8 mouse cellular contexts compared by ENCODE assay signal in the genomic region with DNA sequence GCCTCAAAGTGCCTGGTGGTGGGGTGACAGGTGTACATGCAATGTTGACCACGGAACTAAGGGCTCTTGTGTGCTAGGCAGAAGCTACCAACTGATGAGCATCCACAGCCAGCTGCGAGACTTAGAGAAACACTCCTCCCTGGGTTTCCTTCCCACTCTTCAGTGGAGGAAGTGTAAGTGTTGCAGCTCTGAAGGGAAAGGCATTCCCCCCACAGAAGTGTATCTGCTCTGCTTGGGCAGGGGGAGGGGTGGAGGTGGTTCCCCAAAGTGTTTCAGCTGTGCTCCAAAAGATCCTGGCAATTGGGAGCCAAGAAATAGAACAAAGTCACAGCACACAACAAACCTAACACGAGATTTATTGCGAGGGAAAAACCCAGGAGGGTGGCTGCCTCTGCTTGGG. TPM values are rescaled to one million over a fixed set of nuclear protein-coding genes. Genes with fewer than 3 reads are reported as not detected.
DNase-seq lines count a peak whose midpoint lies in the region; ATAC-seq and TF ChIP-seq lines count a peak whose summit lies in the region.

No protein-coding gene starts in this region.

- peaks cover 4% of the 10 kb centered on the region; the same call in 1 of the 2 replicates for H3K27me3 ChIP-seq in embryonic facial prominence, embryonic 13.5 days
- H3K27me3 ChIP-seq in intestine, postnatal 0 days (replicated peaks; ENCODE audit: control insufficient read depth, insufficient read depth, low read length): no peaks in the 10 kb centered on the region
- H3K27me3 ChIP-seq in neural tube, embryonic 13.5 days: 0 out of 2 replicates have a peak, but pooled peaks cover 4% of the 10 kb centered on the region

- peaks cover 16% of the 10 kb centered on the region for H3K36me3 ChIP-seq in embryonic facial prominence, embryonic 13.5 days
- peaks cover 2% of the 10 kb centered on the region; the same call in 1 of the 2 replicates for H3K36me3 ChIP-seq in intestine, postnatal 0 days (ENCODE audit: control insufficient read depth, insufficient read depth)
- H3K36me3 ChIP-seq in neural tube, embryonic 13.5 days: peaks cover 5% of the 10 kb centered on the region

- H3K9ac ChIP-seq in embryonic facial prominence, embryonic 13.5 days: peak overlapping the region; percentile 99; the same call in 1 of the 2 replicates
- peak overlapping the region; percentile 94; the same call in 1 of the 2 replicates for H3K9ac ChIP-seq in intestine, postnatal 0 days (ENCODE audit: low read depth, low read length)
- peak overlapping the region; percentile 98 for H3K9ac ChIP-seq in neural tube, embryonic 13.5 days

- H3K27ac ChIP-seq in embryonic facial prominence, embryonic 13.5 days: peak overlapping the region; percentile 90
- H3K27ac ChIP-seq in intestine, postnatal 0 days (ENCODE audit: low read depth, low read length): peak overlapping the region; percentile 60
- H3K27ac ChIP-seq in neural tube, embryonic 13.5 days (replicated peaks): peak overlapping the region; percentile 88

- no peak for TF ChIP-seq CTCF in intestine, postnatal 0 days (IDR thresholded peaks at IDR 0.05; ENCODE audit: low read depth)

- 70% methylated on average over 4 of the region's 4 CpGs for WGBS in embryonic facial prominence, embryonic 13.5 days
- WGBS in intestine, postnatal 0 days: 30% methylated on average over 4 of the region's 4 CpGs
- WGBS in neural tube, embryonic 13.5 days: 70% methylated on average over 4 of the region's 4 CpGs

- peak; percentile 28 to 60 for DNase-seq in left cerebral cortex, adult 8-10 months (ENCODE audit: low spot score in 2 of 2)
- no peak for DNase-seq in left cerebral cortex, adult 11 months (ENCODE audit: low spot score)
- DNase-seq in T-cell, adult 2 months (ENCODE audit: low spot score): no peak
- DNase-seq in right cerebral cortex, postnatal 25 days: no peak

- ATAC-seq in embryonic facial prominence, embryonic 13.5 days (ENCODE audit: insufficient number of reproducible peaks, insufficient read depth, low FRiP score, low TSS enrichment, low read depth): no peak
- no peak for ATAC-seq in intestine, postnatal 0 days
- ATAC-seq in neural tube, embryonic 13.5 days (ENCODE audit: low read depth): peak; percentile 6; the same call in 1 of the 2 replicates
- ATAC-seq in CD4-positive, CD25-positive, alpha-beta regulatory T cell, adult 4 months: no peak

- H3K4me1 ChIP-seq in embryonic facial prominence, embryonic 13.5 days: peaks cover 41% of the 10 kb centered on the region
- H3K4me1 ChIP-seq in intestine, postnatal 0 days (replicated peaks; ENCODE audit: control insufficient read depth, insufficient read depth, low read length): peaks cover 21% of the 10 kb centered on the region
- peaks cover 44% of the 10 kb centered on the region for H3K4me1 ChIP-seq in neural tube, embryonic 13.5 days (replicated peaks)

- peak overlapping the region; percentile 99 for H3K4me3 ChIP-seq in embryonic facial prominence, embryonic 13.5 days
- H3K4me3 ChIP-seq in intestine, postnatal 0 days (ENCODE audit: low read depth, low read length): peak overlapping the region; percentile 93
- peak overlapping the region; percentile 100 for H3K4me3 ChIP-seq in neural tube, embryonic 13.5 days

- no peaks in the 10 kb centered on the region for H3K9me3 ChIP-seq in embryonic facial prominence, embryonic 13.5 days
- H3K9me3 ChIP-seq in intestine, postnatal 0 days (ENCODE audit: control insufficient read depth): no peaks in the 10 kb centered on the region
- H3K9me3 ChIP-seq in neural tube, embryonic 13.5 days: no peaks in the 10 kb centered on the region

- H3K4me2 ChIP-seq in embryonic facial prominence, embryonic 13.5 days: peak overlapping the region; percentile 100
- peak overlapping the region; percentile 90 for H3K4me2 ChIP-seq in intestine, postnatal 0 days (replicated peaks; ENCODE audit: low read depth)
- H3K4me2 ChIP-seq in neural tube, embryonic 13.5 days: peak overlapping the region; percentile 74

RNA-seq across cellular contexts. Expression of a gene that starts 0.9 kb away (rescaled TPM):
- total RNA-seq in left cerebral cortex, adult 8-10 months (2022): 10 to 100 TPM; 55.1 to 60.8 (median 59.2) TPM
- polyA plus RNA-seq in embryonic facial prominence, embryonic 13.5 days (2015; fragmentation: Nextera tagmentation; extraction: Ambion mirVana): 20.3 and 22.1 TPM in 2 replicates
- polyA plus RNA-seq in intestine, postnatal 0 days (2015; fragmentation: Nextera tagmentation; extraction: Ambion mirVana): 9.7 and 10.1 TPM in 2 replicates
- polyA plus RNA-seq in neural tube, embryonic 13.5 days (2015; fragmentation: Nextera tagmentation; extraction: Ambion mirVana): 16.3 and 17.3 TPM in 2 replicates
- 10 to 100 TPM; 11.4 to 14.5 TPM for polyA plus RNA-seq in CD4-positive, CD25-positive, alpha-beta regulatory T cell, adult 4 months (2017; shearing (Covaris generic))

RNA-seq across cellular contexts. Expression of a gene that starts 19.4 kb away (rescaled TPM):
- total RNA-seq in left cerebral cortex, adult 8-10 months (2022): 1 to 10 TPM in 1 of 4 experiments, under 1 TPM in 3; 0.20 to 1.0 (median 0.64) TPM
- polyA plus RNA-seq in embryonic facial prominence, embryonic 13.5 days (2015; fragmentation: Nextera tagmentation; extraction: Ambion mirVana): 0.59 and 0.81 TPM in 2 replicates
- polyA plus RNA-seq in intestine, postnatal 0 days (2015; fragmentation: Nextera tagmentation; extraction: Ambion mirVana): 0.25 and 0.41 TPM in 2 replicates
- 0.55 and 1.8 TPM in 2 replicates for polyA plus RNA-seq in neural tube, embryonic 13.5 days (2015; fragmentation: Nextera tagmentation; extraction: Ambion mirVana)
- under 1 TPM in 1 of 2 experiments, not detected in 1; 0.28 TPM for polyA plus RNA-seq in CD4-positive, CD25-positive, alpha-beta regulatory T cell, adult 4 months (2017; shearing (Covaris generic))

RNA-seq across cellular contexts. Expression of a gene that starts 24.4 kb away (rescaled TPM):
- 10 to 100 TPM in 2 of 4 experiments, 1 to 10 TPM in 2; 4.2 to 13.4 (median 7.4) TPM for total RNA-seq in left cerebral cortex, adult 8-10 months (2022)
- polyA plus RNA-seq in embryonic facial prominence, embryonic 13.5 days (2015; fragmentation: Nextera tagmentation; extraction: Ambion mirVana): 2.2 and 4.2 TPM in 2 replicates
- polyA plus RNA-seq in intestine, postnatal 0 days (2015; fragmentation: Nextera tagmentation; extraction: Ambion mirVana): 0.38 TPM in 1 of 2 replicates, not detected in the other
- polyA plus RNA-seq in neural tube, embryonic 13.5 days (2015; fragmentation: Nextera tagmentation; extraction: Ambion mirVana): 2.4 and 3.3 TPM in 2 replicates
- under 1 TPM in 1 of 2 experiments, not detected in 1; 0.71 TPM for polyA plus RNA-seq in CD4-positive, CD25-positive, alpha-beta regulatory T cell, adult 4 months (2017; shearing (Covaris generic))

RNA-seq across cellular contexts. Expression of a gene that starts 38.4 kb away (rescaled TPM):
- 10 to 100 TPM; 83.6 to 94.5 (median 88.4) TPM for total RNA-seq in left cerebral cortex, adult 8-10 months (2022)
- polyA plus RNA-seq in embryonic facial prominence, embryonic 13.5 days (2015; fragmentation: Nextera tagmentation; extraction: Ambion mirVana): 9.3 and 9.4 TPM in 2 replicates
- polyA plus RNA-seq in intestine, postnatal 0 days (2015; fragmentation: Nextera tagmentation; extraction: Ambion mirVana): 1.3 and 1.7 TPM in 2 replicates
- polyA plus RNA-seq in neural tube, embryonic 13.5 days (2015; fragmentation: Nextera tagmentation; extraction: Ambion mirVana): 23.3 and 26.2 TPM in 2 replicates
- not detected for polyA plus RNA-seq in CD4-positive, CD25-positive, alpha-beta regulatory T cell, adult 4 months (2017; shearing (Covaris generic))

RNA-seq across cellular contexts. Expression of a gene that starts 51.7 kb away (rescaled TPM):
- 100 to 1,000 TPM; 123 to 154 (median 139) TPM for total RNA-seq in left cerebral cortex, adult 8-10 months (2022)
- 315 and 327 TPM in 2 replicates for polyA plus RNA-seq in embryonic facial prominence, embryonic 13.5 days (2015; fragmentation: Nextera tagmentation; extraction: Ambion mirVana)
- polyA plus RNA-seq in intestine, postnatal 0 days (2015; fragmentation: Nextera tagmentation; extraction: Ambion mirVana): 338 and 383 TPM in 2 replicates
- polyA plus RNA-seq in neural tube, embryonic 13.5 days (2015; fragmentation: Nextera tagmentation; extraction: Ambion mirVana): 271 and 278 TPM in 2 replicates
- 100 to 1,000 TPM; 321 to 359 TPM for polyA plus RNA-seq in CD4-positive, CD25-positive, alpha-beta regulatory T cell, adult 4 months (2017; shearing (Covaris generic))

Comparison
In these comparisons a context has a peak if more than half of its experiments do, and no peak if none do; other contexts are left out.
1. DNase-seq: peak in left cerebral cortex, adult 8-10 months (2 of 2); none in left cerebral cortex, adult 11 months (single experiment), T-cell, adult 2 months (single experiment) and right cerebral cortex, postnatal 25 days (single experiment).
2. Peak in every context shown above with its lines, with median percentiles within 50 percentile points of each other: H3K27ac ChIP-seq, H3K4me2 ChIP-seq, H3K4me3 ChIP-seq and H3K9ac ChIP-seq.